Mouse (Mus musculus) spleen, adult 2 months (tissue): Measurements from ENCODE around the gene Zbtb9. TPM values are rescaled to one million over a fixed set of nuclear protein-coding genes. Genes with fewer than 3 reads are reported as not detected.
A peak's percentile ranks its signal among the peaks of the same experiment; 100 is the strongest.

ENCODE experiments used
- DNase-seq, 2 experiments: peaks; one replicate each; pipeline versions ENCODE4 v3.0.0 to v3.0.0-alpha.2; 2012 to 2021; ENCODE audit warnings: low spot score in 2 of 2, low read depth in 1 of 2
- H3K27ac ChIP-seq: fragments of 200-500 bp; 2 replicates; pipeline ENCODE4 v1.5.1; 2012; ENCODE audit warnings: low read length, inconsistent platforms; ENCODE audit not compliant: insufficient read depth
- H3K27me3 ChIP-seq: fragments of 200-500 bp; 2 replicates; pipeline ENCODE4 v1.6.1; 2012; ENCODE audit warnings: mild to moderate bottlenecking, moderate library complexity, low read length, inconsistent platforms; ENCODE audit not compliant: control insufficient read depth, insufficient read depth
- H3K36me3 ChIP-seq: fragments of 200-500 bp; 2 replicates; pipeline ENCODE4 v1.6.1; 2012; ENCODE audit warnings: mild to moderate bottlenecking, low read length, inconsistent platforms; ENCODE audit not compliant: control insufficient read depth, insufficient read depth
- H3K4me1 ChIP-seq: fragments of 200-500 bp; 2 replicates; pipeline ENCODE4 v1.6.1; 2011; ENCODE audit warnings: inconsistent platforms; ENCODE audit not compliant: control insufficient read depth, insufficient read depth, insufficient read length
- H3K4me3 ChIP-seq: fragments of 200-500 bp; 2 replicates; pipeline ENCODE4 v1.5.1; 2011; ENCODE audit warnings: mild to moderate bottlenecking, inconsistent platforms; ENCODE audit not compliant: insufficient read depth, insufficient read length; ENCODE audit errors: extremely low read depth
- CTCF ChIP-seq: fragments of 200-500 bp; IDR thresholded peaks from 2 replicates; pipeline ENCODE4 v1.5.1; 2011; ENCODE audit warnings: mild to moderate bottlenecking, inconsistent platforms; ENCODE audit not compliant: insufficient read depth, insufficient read length, insufficient replicate concordance; ENCODE audit errors: extremely low read depth
- POLR2A ChIP-seq: fragments of 200-500 bp; IDR thresholded peaks from 2 replicates; pipeline ENCODE4 v1.6.1; 2011; ENCODE audit warnings: low read depth, low read length, inconsistent platforms
- WGBS: fragments of 180-500 bp; shearing (Covaris S2); methylation state at CpG from one replicate; pipeline ENCODE4 v1.1.7; 2018; 5-methylcytosine and 5-hydroxymethylcytosine counted together
- polyA plus RNA-seq: library from polyadenylated mRNA; depleted of rRNA; stranded (reverse); fragments of >200 nt; gene quantifications from 2 replicates; pipeline ENCODE4 v1.2.3, GENCODE M21; 2012

The Zbtb9 gene
- polyA plus RNA-seq, 1 experiment: 13.7 TPM

- no peak overlapping the region for H3K4me3 ChIP-seq
- peaks cover 18% of the 10 kb centered on the region; the same call in 1 of the 2 replicates for H3K4me1 ChIP-seq
- no peak overlapping the region for H3K27ac ChIP-seq
- TF ChIP-seq POLR2A: no peak
- TF ChIP-seq CTCF: no peak
- 86% methylated on average over 14 of the region's 14 CpGs for WGBS
- H3K36me3 ChIP-seq: peaks cover 4% of the 10 kb centered on the region; the same call in 1 of the 2 replicates
- no peak for DNase-seq
- no peaks in the 10 kb centered on the region for H3K27me3 ChIP-seq
Observed at GRCm38 (mm10) chr17:27029431-27029830, 56.5 kb downstream of the Zbtb9 start.

- Histone ChIP-seq H3K4me3 (no peak overlapping the region), H3K36me3 (no peaks in the 10 kb centered on the region), H3K27ac (no peak overlapping the region), H3K4me1 (peaks cover 8% of the 10 kb centered on the region; the same call in 1 of the 2 replicates), H3K27me3 (no peaks in the 10 kb centered on the region)
- no peak for DNase-seq
- 89% methylated on average over 4 of the region's 4 CpGs for WGBS
- TF ChIP-seq CTCF: no peak
- no peak for TF ChIP-seq POLR2A
Observed at GRCm38 (mm10) chr17:27030896-27031295, 57.9 kb downstream of the Zbtb9 start.

DNA sequence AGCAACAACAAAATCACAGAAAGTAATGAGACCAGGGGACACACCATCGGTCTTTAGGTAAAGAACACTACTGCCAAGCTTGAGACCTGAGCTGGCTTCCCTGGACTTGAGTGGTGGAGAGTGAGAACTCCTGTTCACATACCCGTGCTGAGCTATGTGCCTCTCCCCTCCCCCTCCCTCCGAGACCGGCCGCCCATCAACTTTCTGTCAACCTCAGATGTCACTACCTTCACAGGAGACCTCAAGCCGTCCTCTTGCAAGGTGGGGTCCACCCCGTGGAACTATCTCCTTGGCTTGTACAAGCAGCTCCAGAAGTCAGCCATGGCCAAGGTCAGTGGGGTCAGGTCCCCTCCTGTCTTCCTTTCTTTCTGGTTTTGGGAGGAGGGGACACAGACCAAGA is 59.4 kb downstream of the Zbtb9 start:
- H3K27ac ChIP-seq: no peak overlapping the region
- 61% methylated on average over 7 of the region's 7 CpGs for WGBS
- no peak for DNase-seq

GRCm38 (mm10) chr17:27032869-27033268 is 59.9 kb downstream of the Zbtb9 start:
- Histone ChIP-seq H3K27ac (no peak overlapping the region), H3K4me1 (no peaks in the 10 kb centered on the region), H3K36me3 (no peaks in the 10 kb centered on the region), H3K4me3 (no peak overlapping the region), H3K27me3 (no peaks in the 10 kb centered on the region)
- peak in 1 of 2 experiments; percentile 73 for DNase-seq
- TF ChIP-seq POLR2A (no peak), CTCF (peak; percentile 90; the same call in 1 of the 2 replicates)
- 3% methylated on average over 14 of the region's 14 CpGs for WGBS

More for the DNA sequence above, 59.4 kb downstream of the Zbtb9 start:
- TF ChIP-seq POLR2A (no peak), CTCF (no peak)
- Histone ChIP-seq H3K4me1 (no peaks in the 10 kb centered on the region), H3K4me3 (no peak overlapping the region), H3K36me3 (no peaks in the 10 kb centered on the region), H3K27me3 (no peaks in the 10 kb centered on the region)

GRCm38 (mm10) chr17:27036465-27036864 is 63.5 kb downstream of the Zbtb9 start:
- TF ChIP-seq CTCF: no peak
- no peak for TF ChIP-seq POLR2A
- 85% methylated on average over 7 of the region's 7 CpGs for WGBS
- Histone ChIP-seq H3K27me3 (no peaks in the 10 kb centered on the region), H3K4me1 (peaks cover 14% of the 10 kb centered on the region; the same call in 1 of the 2 replicates), H3K36me3 (no peaks in the 10 kb centered on the region), H3K27ac (no peak overlapping the region), H3K4me3 (no peak overlapping the region)
- no peak for DNase-seq

DNA sequence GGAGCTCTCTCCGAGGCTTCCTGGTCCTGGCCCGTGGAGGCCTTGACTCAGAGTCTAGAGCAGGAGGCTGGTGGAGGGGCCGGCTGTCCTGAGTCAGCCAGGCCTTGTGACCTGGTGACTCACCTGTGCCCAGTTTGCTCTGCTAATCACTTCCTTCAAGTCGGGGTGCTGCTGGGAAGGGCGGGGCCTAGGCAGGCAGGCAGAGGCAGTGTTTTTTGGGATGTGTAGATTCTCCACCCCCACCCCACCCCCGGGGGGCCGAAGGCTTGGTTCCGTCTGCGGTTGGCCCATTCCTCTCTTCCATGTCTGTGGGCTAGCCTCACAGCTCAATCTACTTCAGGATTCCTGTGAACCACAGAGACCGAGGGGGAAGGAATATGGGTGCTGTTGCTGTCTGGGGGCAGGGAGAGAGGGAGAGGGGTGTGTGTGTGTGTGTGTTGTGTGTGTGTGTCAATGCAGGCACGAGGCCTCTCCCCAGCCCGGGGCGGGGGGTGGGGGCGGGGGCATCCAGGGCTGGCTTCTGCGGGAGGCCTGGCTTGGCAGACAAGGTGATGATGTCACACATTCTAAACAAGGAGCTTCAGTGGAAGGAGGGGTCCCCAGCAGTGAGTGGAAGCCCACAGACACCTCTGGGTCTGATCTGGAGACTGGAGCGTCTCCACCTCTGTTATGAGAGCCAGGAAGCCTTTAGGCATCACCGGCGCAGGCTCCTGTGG is 65.5 kb downstream of the Zbtb9 start:
- TF ChIP-seq CTCF (no peak), POLR2A (no peak)
- Histone ChIP-seq H3K4me1 (peaks cover 29% of the 10 kb centered on the region), H3K27me3 (no peaks in the 10 kb centered on the region), H3K4me3 (no peak overlapping the region), H3K27ac (no peak overlapping the region), H3K36me3 (no peaks in the 10 kb centered on the region)
- WGBS: 81% methylated on average over 18 of the region's 18 CpGs
- no peak for DNase-seq

DNA sequence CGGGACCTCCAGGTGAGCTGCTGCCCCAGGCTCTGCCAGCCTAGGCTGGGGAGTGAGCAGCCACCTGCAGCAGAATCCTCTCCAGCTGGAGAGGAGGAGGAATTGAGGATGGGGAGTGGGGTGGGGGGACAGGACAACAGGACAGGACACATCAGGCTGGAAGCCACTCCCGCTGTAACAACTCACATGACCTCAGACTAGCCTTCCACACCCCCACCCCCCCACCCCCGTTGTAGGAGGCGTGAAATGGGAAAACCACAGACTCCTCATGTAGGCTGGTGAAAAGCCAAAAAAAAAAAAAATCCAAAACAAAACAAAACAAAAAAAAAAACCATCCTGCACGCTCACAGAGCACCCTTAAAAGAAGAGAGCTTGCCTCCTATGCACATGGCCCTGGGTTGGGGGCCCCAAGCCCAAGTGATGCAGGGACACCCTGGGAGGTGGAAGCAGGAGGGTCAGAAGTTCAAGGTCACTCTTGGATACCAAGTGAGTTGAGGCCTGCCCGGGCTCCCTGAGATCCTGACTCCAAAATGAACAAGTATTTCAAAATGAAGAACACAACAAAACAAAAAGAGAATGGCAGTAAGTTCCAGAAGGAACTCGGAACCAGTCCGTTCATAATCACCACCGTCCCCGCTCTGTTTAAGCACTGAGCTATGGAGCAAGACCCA is 66.6 kb downstream of the Zbtb9 start:
- no peak for DNase-seq
- WGBS: 69% methylated on average over 10 of the region's 10 CpGs
- Histone ChIP-seq H3K27me3 (no peaks in the 10 kb centered on the region), H3K4me3 (no peak overlapping the region), H3K27ac (no peak overlapping the region), H3K36me3 (no peaks in the 10 kb centered on the region), H3K4me1 (peaks cover 35% of the 10 kb centered on the region)
- no peak for TF ChIP-seq POLR2A
- TF ChIP-seq CTCF: no peak
